ENCODE assay signal across 9 mouse cellular contexts in the genomic region with DNA sequence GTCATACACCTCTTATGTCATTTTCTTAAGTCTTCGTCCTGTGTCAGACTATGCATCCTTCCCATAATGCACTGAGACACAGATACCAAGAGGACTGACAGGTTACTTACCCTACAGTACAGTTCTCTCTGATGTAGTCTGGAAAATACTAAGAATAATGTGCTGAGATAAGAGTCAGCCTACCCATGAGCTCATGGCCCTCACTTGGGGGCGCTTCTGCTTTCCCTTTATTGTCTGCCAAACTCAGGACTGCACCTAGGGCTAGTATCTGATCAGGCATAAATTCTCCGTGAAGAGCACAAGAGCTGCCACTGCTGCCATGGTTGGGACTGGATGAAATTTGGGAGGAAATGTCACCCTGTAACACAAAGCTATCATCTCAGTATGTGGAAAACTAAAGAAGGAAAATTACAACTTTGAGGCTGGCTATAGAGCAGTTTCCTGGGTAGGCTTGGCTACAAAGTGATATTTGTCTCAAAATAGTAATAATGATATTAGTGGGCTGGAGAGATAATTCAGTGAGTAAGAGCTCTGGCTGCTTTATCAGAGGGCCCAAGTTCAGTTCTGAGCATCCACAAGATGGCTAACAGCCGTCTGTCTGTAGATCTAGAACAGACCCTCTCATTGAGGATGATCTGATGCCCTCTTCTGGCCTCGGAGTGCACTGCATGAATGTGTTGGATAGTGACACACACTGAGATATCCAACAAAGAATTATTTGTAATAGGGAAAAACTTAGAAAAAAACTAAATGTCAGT. TPM values are rescaled to one million over a fixed set of nuclear protein-coding genes. Genes with fewer than 3 reads are reported as not detected.
DNase-seq lines count a peak whose midpoint lies in the region; TF ChIP-seq lines count a peak whose summit lies in the region.
"Had no signal": no experiment of that assay in that cellular context is flagged by ENCODE, and none has a peak within 500 bp of the region (broad histone marks: within the 10 kb centered on the region; RNA-seq: fewer than 3 reads in every experiment).

No protein-coding gene starts in this region.

- TF ChIP-seq RAD21 in CH12.LX (IDR thresholded peaks at IDR 0.05; ENCODE audit: low read depth, low read length): peak; percentile 70

- WGBS in spleen, adult 2 months: 54% methylated on average over 5 of the region's 5 CpGs

- H3K9ac ChIP-seq in CH12.LX (ENCODE audit: insufficient read depth, low read depth): no peak overlapping the region

- H3K4me1 ChIP-seq in CH12.LX (ENCODE audit: control insufficient read depth in 1 of 2, insufficient read depth in 2 of 2): peaks cover 0 to 11% of the 10 kb centered on the region in 2 experiments; a peak in 2 of 4 replicates
- no peaks in the 10 kb centered on the region for H3K4me1 ChIP-seq in spleen, adult 2 months (ENCODE audit: control insufficient read depth, insufficient read depth, insufficient read length)

- in situ Hi-C loops in CH12.LX (cut with MboI; ENCODE audit: low pct_ligation_motif_present, low pct_unique_long_range_greater_than_20kb, low sequenced_read_pairs): loop anchor here (5.0 kb wide), 1 partner anchor 99 kb away; no protein-coding TSS in a partner anchor

- peak; percentile 59 to 88 for DNase-seq in heart, adult 18-20 months
- no peak for DNase-seq in heart, adult 11 months
- DNase-seq in CH12.LX (ENCODE audit: extremely low read depth): peak; percentile 71
- DNase-seq in c-Kit-negative CD71-positive TER-119-positive erythroid progenitor cells, embryonic 14.5 days (ENCODE audit: low read depth, low spot score): peak; percentile 71
- peak; percentile 46 for DNase-seq in forelimb bud, embryonic 11.5 days (ENCODE audit: low read depth, low spot score)
- DNase-seq in layer of hippocampus, adult 2 months (ENCODE audit: low spot score in 2 of 2): peak; percentile 36 to 37
- DNase-seq in lung, postnatal 10 days: peak; percentile 82
- peak; percentile 19 to 73 for DNase-seq in spleen, adult 2 months (ENCODE audit: low read depth in 1 of 2, low spot score in 2 of 2)

- no peaks in the 10 kb centered on the region; the same call in 1 of the 2 replicates for H3K79me2 ChIP-seq in CH12.LX (replicated peaks; ENCODE audit: control insufficient read depth, extremely low read depth, insufficient read depth, poor library complexity, severe bottlenecking)

- H3K36me3 ChIP-seq in CH12.LX (replicated peaks in 1 of 2; ENCODE audit: control insufficient read depth in 1 of 2, insufficient read depth in 1 of 2, low read length in 1 of 2): peaks cover 9 to 66% of the 10 kb centered on the region in 2 experiments
- peaks cover 8% of the 10 kb centered on the region for H3K36me3 ChIP-seq in spleen, adult 2 months (ENCODE audit: control insufficient read depth, insufficient read depth, low read length)

- H3K27ac ChIP-seq in CH12.LX (ENCODE audit: insufficient read depth, low read depth): no peak overlapping the region
- H3K27ac ChIP-seq in layer of hippocampus, adult 2 months: no peak overlapping the region
- H3K27ac ChIP-seq in spleen, adult 2 months (ENCODE audit: insufficient read depth, low read length): no peak overlapping the region
- H3K27ac ChIP-seq: macrophage had no signal

- no peaks in the 10 kb centered on the region for H3K9me3 ChIP-seq in CH12.LX (replicated peaks; ENCODE audit: low read length)

- H3K4me3 ChIP-seq in CH12.LX (replicated peaks in 1 of 3; ENCODE audit: low read depth in 2 of 3, low read length in 2 of 3, poor library complexity in 1 of 3): no peak overlapping the region
- no peak overlapping the region for H3K4me3 ChIP-seq in layer of hippocampus, adult 2 months
- no peak overlapping the region for H3K4me3 ChIP-seq in spleen, adult 2 months (ENCODE audit: extremely low read depth, insufficient read depth, insufficient read length)

- dilution Hi-C loops in CH12.LX (cut with MboI; ENCODE audit: extremely low pct_ligation_motif_present, extremely low pct_unique_long_range_greater_than_20kb, low sequenced_read_pairs): no loop called here

- no peaks in the 10 kb centered on the region for H3K27me3 ChIP-seq in CH12.LX (replicated peaks)
- H3K27me3 ChIP-seq in spleen, adult 2 months (ENCODE audit: control insufficient read depth, insufficient read depth, low read length): no peaks in the 10 kb centered on the region

- TF ChIP-seq CTCF in CH12.LX (conservative IDR thresholded peaks at IDR 0.05 in 1 of 2, IDR thresholded peaks at IDR 0.05 in 1 of 2; ENCODE audit: low read depth in 2 of 2, low read length in 2 of 2): peak; percentile 59 to 80
- peak; percentile 90 for TF ChIP-seq CTCF in layer of hippocampus, adult 2 months (conservative IDR thresholded peaks at IDR 0.05)
- TF ChIP-seq CTCF in spleen, adult 2 months (IDR thresholded peaks at IDR 0.05; ENCODE audit: extremely low read depth, insufficient read depth, insufficient read length, insufficient replicate concordance): peak; percentile 59; the same call in 1 of the 2 replicates

- H3K4me2 ChIP-seq in CH12.LX (ENCODE audit: insufficient read depth, low read depth, poor library complexity, severe bottlenecking): no peak overlapping the region

- TF ChIP-seq POLR2A in CH12.LX (IDR thresholded peaks at IDR 0.05; ENCODE audit: low read depth, low read length): no peak
- TF ChIP-seq POLR2A in spleen, adult 2 months (IDR thresholded peaks at IDR 0.05; ENCODE audit: low read depth, low read length): no peak

- TF ChIP-seq EP300 in CH12.LX (IDR thresholded peaks at IDR 0.05; ENCODE audit: low read length): no peak

TF ChIP-seq in CH12.LX, 34 proteins besides CTCF, POLR2A, EP300 and RAD21:
- TF ChIP-seq KAT2A (IDR thresholded peaks at IDR 0.05; ENCODE audit: insufficient replicate concordance, low read length): no peak
- TF ChIP-seq SMC3 (IDR thresholded peaks at IDR 0.05; ENCODE audit: low read depth, low read length): peak; percentile 81
- TF ChIP-seq JUN (IDR thresholded peaks at IDR 0.05; ENCODE audit: insufficient read depth, low read depth, low read length): no peak

RNA-seq across cellular contexts. Expression of a gene that starts 21.8 kb away (rescaled TPM):
- total RNA-seq in heart, adult 18-20 months (2021): not detected
- total RNA-seq in CH12.LX (2012; rRNA removed) (1.7 and 3.2 TPM in 2 replicates), CH12.LX (2014; rRNA removed) (not detected in 2 replicates)
- polyA plus RNA-seq in CH12.LX (2012; ENCODE audit: insufficient read length, low read depth): 6.9 and 10.9 TPM in 2 replicates
- total RNA-seq in layer of hippocampus, adult 2 months (2021): not detected
- not detected in 2 replicates for polyA plus RNA-seq in spleen, adult 2 months (2012; rRNA removed)

RNA-seq across cellular contexts. Expression of a gene that starts 42.8 kb away (rescaled TPM):
- 100 to 1,000 TPM; 230 to 252 TPM for total RNA-seq in heart, adult 18-20 months (2021)
- total RNA-seq in CH12.LX (2012; rRNA removed) (49.2 and 57.8 TPM in 2 replicates), CH12.LX (2014; rRNA removed) (43.1 and 46.6 TPM in 2 replicates)
- polyA plus RNA-seq in CH12.LX (2012; ENCODE audit: insufficient read length, low read depth): 37.7 and 43.0 TPM in 2 replicates
- total RNA-seq in layer of hippocampus, adult 2 months (2021): 1 to 10 TPM; 6.5 to 7.3 TPM
- polyA plus RNA-seq in spleen, adult 2 months (2012; rRNA removed): 30.6 and 33.4 TPM in 2 replicates

RNA-seq across cellular contexts. Expression of a gene that starts 58.5 kb away (rescaled TPM):
- total RNA-seq in heart, adult 18-20 months (2021): 10 to 100 TPM; 19.3 to 20.2 TPM
- total RNA-seq in CH12.LX (2012; rRNA removed) (21.7 and 22.6 TPM in 2 replicates), CH12.LX (2014; rRNA removed) (11.9 and 13.3 TPM in 2 replicates)
- polyA plus RNA-seq in CH12.LX (2012; ENCODE audit: insufficient read length, low read depth): 17.7 and 18.4 TPM in 2 replicates
- 10 to 100 TPM; 25.9 to 28.0 TPM for total RNA-seq in layer of hippocampus, adult 2 months (2021)
- polyA plus RNA-seq in spleen, adult 2 months (2012; rRNA removed): 38.7 and 44.4 TPM in 2 replicates

Comparison
In these comparisons a context has a peak if more than half of its experiments do, and no peak if none do; other contexts are left out.
1. RNA of a gene that starts 42.8 kb away (total RNA-seq): 230 to 252 TPM in heart, adult 18-20 months and 43.1 to 57.8 TPM in CH12.LX; 6.5 to 7.3 TPM in layer of hippocampus, adult 2 months; every median in the first group is over 4 times any median in the second.
2. Peak in every context shown above with its lines, with median percentiles within 50 percentile points of each other: CTCF ChIP-seq.